14 mouse cellular contexts compared by ENCODE assay signal in genomic region chr1:18288860-18289259, GRCm38 (mm10). TPM values are rescaled to one million over a fixed set of nuclear protein-coding genes. Genes with fewer than 3 reads are reported as not detected.
A peak's percentile ranks its signal among the peaks of the same experiment; 100 is the strongest.
DNase-seq lines count a peak whose midpoint lies in the region; ATAC-seq and TF ChIP-seq lines count a peak whose summit lies in the region.
"Had no signal": no experiment of that assay in that cellular context is flagged by ENCODE, and none has a peak within 500 bp of the region (broad histone marks: within the 10 kb centered on the region; RNA-seq: fewer than 3 reads in every experiment).

No protein-coding gene starts in this region.

- no peak overlapping the region for H3K4me2 ChIP-seq in hindbrain, embryonic 11.5 days (replicated peaks; ENCODE audit: low read depth, low read length)
- no peak overlapping the region for H3K4me2 ChIP-seq in hindbrain, embryonic 16.5 days (ENCODE audit: low read length)
- no peak overlapping the region for H3K4me2 ChIP-seq in CH12.LX (ENCODE audit: insufficient read depth, low read depth, poor library complexity, severe bottlenecking)

- no peaks in the 10 kb centered on the region for H3K9me3 ChIP-seq in hindbrain, embryonic 11.5 days (ENCODE audit: control insufficient read depth, low read length)
- no peaks in the 10 kb centered on the region for H3K9me3 ChIP-seq in hindbrain, embryonic 16.5 days (ENCODE audit: control insufficient read depth, low read length)
- peaks cover 24% of the 10 kb centered on the region for H3K9me3 ChIP-seq in CH12.LX (replicated peaks; ENCODE audit: low read length)

- no peak overlapping the region for H3K9ac ChIP-seq in hindbrain, embryonic 11.5 days (ENCODE audit: low read depth, low read length)
- no peak overlapping the region for H3K9ac ChIP-seq in hindbrain, embryonic 16.5 days (ENCODE audit: low read depth, low read length)
- H3K9ac ChIP-seq in CH12.LX (ENCODE audit: insufficient read depth, low read depth), result no peak overlapping the region

- dilution Hi-C loops in CH12.LX (cut with MboI; ENCODE audit: extremely low pct_ligation_motif_present, extremely low pct_unique_long_range_greater_than_20kb, low sequenced_read_pairs), result no loop called here

- TF ChIP-seq RAD21 in CH12.LX (IDR thresholded peaks at IDR 0.05; ENCODE audit: low read depth, low read length), result no peak

- WGBS in hindbrain, embryonic 11.5 days, result 45% methylated on average over 3 of the region's 3 CpGs
- WGBS in hindbrain, embryonic 16.5 days, result 42% methylated on average over 3 of the region's 3 CpGs

- H3K27me3 ChIP-seq in hindbrain, embryonic 11.5 days (ENCODE audit: control insufficient read depth, insufficient read depth, low read length), result no peaks in the 10 kb centered on the region
- no peaks in the 10 kb centered on the region for H3K27me3 ChIP-seq in hindbrain, embryonic 16.5 days (replicated peaks; ENCODE audit: control insufficient read depth, insufficient read depth, low read length)
- H3K27me3 ChIP-seq in CH12.LX (replicated peaks), result no peaks in the 10 kb centered on the region

- H3K4me3 ChIP-seq in hindbrain, embryonic 11.5 days (ENCODE audit: low read depth, low read length), result no peak overlapping the region
- H3K4me3 ChIP-seq in hindbrain, embryonic 16.5 days (ENCODE audit: low read length), result no peak overlapping the region
- H3K4me3 ChIP-seq in CH12.LX (replicated peaks in 1 of 3; ENCODE audit: low read depth in 2 of 3, low read length in 2 of 3, poor library complexity in 1 of 3), result no peak overlapping the region

- H3K27ac ChIP-seq in hindbrain, embryonic 11.5 days (ENCODE audit: low read depth, low read length), result no peak overlapping the region
- H3K27ac ChIP-seq in hindbrain, embryonic 16.5 days (ENCODE audit: low read depth, low read length), result no peak overlapping the region
- no peak overlapping the region for H3K27ac ChIP-seq in CH12.LX (ENCODE audit: insufficient read depth, low read depth)

- TF ChIP-seq CTCF in CH12.LX (conservative IDR thresholded peaks at IDR 0.05 in 1 of 2, IDR thresholded peaks at IDR 0.05 in 1 of 2; ENCODE audit: low read depth in 2 of 2, low read length in 2 of 2), result no peak

- H3K79me2 ChIP-seq in CH12.LX (replicated peaks; ENCODE audit: control insufficient read depth, extremely low read depth, insufficient read depth, poor library complexity, severe bottlenecking), result no peaks in the 10 kb centered on the region

- no peak for TF ChIP-seq EP300 in CH12.LX (IDR thresholded peaks at IDR 0.05; ENCODE audit: low read length)

- intact Hi-C loops in heart, postnatal 14 days (cut with DNase I), result no loop called here

- H3K4me1 ChIP-seq in hindbrain, embryonic 11.5 days (replicated peaks; ENCODE audit: control insufficient read depth, insufficient read depth, low read length), result no peaks in the 10 kb centered on the region
- H3K4me1 ChIP-seq in hindbrain, embryonic 16.5 days (ENCODE audit: control insufficient read depth, insufficient read depth, low read depth, low read length), result no peaks in the 10 kb centered on the region
- H3K4me1 ChIP-seq in CH12.LX (ENCODE audit: control insufficient read depth in 1 of 2, insufficient read depth in 2 of 2), result no peaks in the 10 kb centered on the region

- DNase-seq in hindbrain, embryonic 11.5 days (ENCODE audit: low spot score), result peak; percentile 25
- DNase-seq in 3T3-L1 (ENCODE audit: low read depth, low spot score) (peak; percentile 30), CH12.LX (ENCODE audit: extremely low read depth) (peak; percentile 2)
- peak; percentile 25 for DNase-seq in embryo, embryonic 10 days (ENCODE audit: low spot score)
- DNase-seq in urinary bladder, postnatal 14 days (ENCODE audit: low spot score), result no peak
- no peak for DNase-seq in heart, postnatal 14 days
- DNase-seq: thymus, postnatal 4 days had no signal

- H3K36me3 ChIP-seq in hindbrain, embryonic 11.5 days (ENCODE audit: control insufficient read depth, insufficient read depth, low read length), result no peaks in the 10 kb centered on the region
- no peaks in the 10 kb centered on the region for H3K36me3 ChIP-seq in hindbrain, embryonic 16.5 days (ENCODE audit: control insufficient read depth, insufficient read depth, low read length)
- H3K36me3 ChIP-seq in CH12.LX (replicated peaks in 1 of 2; ENCODE audit: control insufficient read depth in 1 of 2, insufficient read depth in 1 of 2, low read length in 1 of 2), result no peaks in the 10 kb centered on the region

- in situ Hi-C loops in CH12.LX (cut with MboI; ENCODE audit: low pct_ligation_motif_present, low pct_unique_long_range_greater_than_20kb, low sequenced_read_pairs), result no loop called here

- no peak for ATAC-seq in hindbrain, embryonic 11.5 days (ENCODE audit: low FRiP score)
- ATAC-seq in hindbrain, embryonic 16.5 days, result no peak
- ATAC-seq: activated CD4-positive, CD25-positive, alpha-beta regulatory T cell, adult 4 months had no signal

- TF ChIP-seq POLR2A in CH12.LX (IDR thresholded peaks at IDR 0.05; ENCODE audit: low read depth, low read length), result no peak

TF ChIP-seq in CH12.LX, 34 proteins besides CTCF, POLR2A, EP300 and RAD21:
- TF ChIP-seq NELFE (IDR thresholded peaks at IDR 0.05; ENCODE audit: low read depth, low read length) (no peak), SMC3 (IDR thresholded peaks at IDR 0.05; ENCODE audit: low read depth, low read length) (no peak)

RNA-seq across cellular contexts. Expression of gene Defb41, which starts 23.9 kb away (rescaled TPM):
- not detected in 2 replicates for polyA plus RNA-seq in hindbrain, embryonic 11.5 days (2014; fragmentation: Nextera tagmentation; extraction: Ambion mirVana)
- polyA plus RNA-seq in hindbrain, embryonic 16.5 days (2015; fragmentation: Nextera tagmentation; extraction: Ambion mirVana), result not detected in 2 replicates
- not detected in 2 replicates for total RNA-seq in CH12.LX (2012; rRNA removed)
- not detected in 2 replicates for total RNA-seq in CH12.LX (2014; rRNA removed)
- polyA plus RNA-seq in CH12.LX (2012; ENCODE audit: insufficient read length, low read depth), result not detected in 2 replicates
- total RNA-seq in heart, postnatal 14 days (2021), result not detected
- total RNA-seq: gastrocnemius, adult 8-10 months; layer of hippocampus, postnatal 25 days had no signal
- polyA plus RNA-seq: activated CD4-positive, CD25-positive, alpha-beta regulatory T cell, adult 4 months; intestine, embryonic 14.5 days; lung, embryonic 16.5 days; neural tube, embryonic 11.5 days had no signal

RNA-seq across cellular contexts. Expression of gene Defb18, which starts 51.6 kb away (rescaled TPM):
- polyA plus RNA-seq in hindbrain, embryonic 11.5 days (2014; fragmentation: Nextera tagmentation; extraction: Ambion mirVana), result not detected in 2 replicates
- not detected in 2 replicates for polyA plus RNA-seq in hindbrain, embryonic 16.5 days (2015; fragmentation: Nextera tagmentation; extraction: Ambion mirVana)
- total RNA-seq in CH12.LX (2012; rRNA removed) (not detected in 2 replicates), CH12.LX (2014; rRNA removed) (not detected in 2 replicates)
- not detected in 2 replicates for polyA plus RNA-seq in CH12.LX (2012; ENCODE audit: insufficient read length, low read depth)
- total RNA-seq in heart, postnatal 14 days (2021), result not detected
- total RNA-seq: gastrocnemius, adult 8-10 months; layer of hippocampus, postnatal 25 days had no signal
- polyA plus RNA-seq: activated CD4-positive, CD25-positive, alpha-beta regulatory T cell, adult 4 months; intestine, embryonic 14.5 days; lung, embryonic 16.5 days; neural tube, embryonic 11.5 days had no signal

Comparison
In these comparisons a context has a peak if more than half of its experiments do, and no peak if none do; other contexts are left out.
1. DNase-seq: peak in hindbrain, embryonic 11.5 days (single experiment), 3T3-L1 (single experiment), CH12.LX (single experiment) and embryo, embryonic 10 days (single experiment); none in urinary bladder, postnatal 14 days (single experiment) and heart, postnatal 14 days (0 of 2).